Mouse (Mus musculus) megakaryocyte progenitor cell, adult 5-6 weeks (primary cell): ENCODE data around the gene Trappc6b. TPM values are rescaled to one million over a fixed set of nuclear protein-coding genes. Genes with fewer than 3 reads are reported as not detected.

Experiments used
- total RNA-seq, 2 experiments: library from RNA; stranded (forward) in 1 of 2; stranded (reverse) in 1 of 2; fragments of 157-497, 149-512 nt in 1 of 2; fragments of 200-1000 nt in 1 of 2; gene quantifications; 2 replicates each; pipeline versions ENCODE4 v1.2.3 to v1.2.4; 2015 to 2017

The Trappc6b gene
- total RNA-seq, 2 experiments from 2014 or later, result 39.9 to 63.5 TPM

Other genes starting within 250 kb of the Trappc6b start
- 19.6 and 24.0 TPM in 2 replicates for gene Sec23a, start 49.5 kb downstream of the Trappc6b start, total RNA-seq (2015)
- gene Sec23a, start 49.5 kb downstream of the Trappc6b start, total RNA-seq (2017), result 19.7 and 23.0 TPM in 2 replicates
- gene Gemin2, start 48.1 kb downstream of the Trappc6b start, total RNA-seq (2015), result 23.4 and 29.8 TPM in 2 replicates
- gene Gemin2, start 48.1 kb downstream of the Trappc6b start, total RNA-seq (2017), result 16.4 and 20.9 TPM in 2 replicates
- gene Pnn, start 5.4 kb upstream of the Trappc6b start, total RNA-seq (2015), result 81.5 and 94.1 TPM in 2 replicates
- gene Pnn, start 5.4 kb upstream of the Trappc6b start, total RNA-seq (2017), result 88.4 and 137 TPM in 2 replicates
- gene Mia2, start 34.3 kb upstream of the Trappc6b start, total RNA-seq (2015), result 123 and 138 TPM in 2 replicates
- gene Mia2, start 34.3 kb upstream of the Trappc6b start, total RNA-seq (2017), result 120 and 162 TPM in 2 replicates
- 40.7 and 63.0 TPM in 2 replicates for gene Fbxo33, start 158.3 kb upstream of the Trappc6b start, total RNA-seq (2015)
- 33.6 and 36.0 TPM in 2 replicates for gene Fbxo33, start 158.3 kb upstream of the Trappc6b start, total RNA-seq (2017)